Mouse (Mus musculus): ENCODE results near the gene Rilp. TPM values are rescaled to one million over a fixed set of nuclear protein-coding genes. Genes with fewer than 3 reads are reported as not detected.
"Not testable (repeated sequence)": the region's sequence is repeated elsewhere in the genome, so short reads cannot be mapped to it uniquely, and the experiment has no call there.

Rilp gene
- polyA plus RNA-seq, 1 experiment from 2014 or later: 0.73 TPM

GRCm38 (mm10) chr11:75549658-75550111, 39.8 kb downstream of the Rilp start:
- Histone ChIP-seq H3K27me3 (no peaks in the 10 kb centered on the region), H3K36me3 (no peaks in the 10 kb centered on the region), H3K4me2 (replicated peaks) (no peak overlapping the region), H3K4me1 (peaks cover 39% of the 10 kb centered on the region), H3K27ac (replicated peaks) (no peak overlapping the region), H3K9ac (no peak overlapping the region), H3K4me3 (replicated peaks) (no peak overlapping the region), H3K9me3 (replicated peaks) (no peaks in the 10 kb centered on the region)
- 36% methylated on average over 5 of the region's 5 CpGs for WGBS
- no peak for ATAC-seq (ENCODE audit: insufficient number of reproducible peaks, low FRiP score, low TSS enrichment, low read depth)

GRCm38 (mm10) chr11:75550200-75550946, 40.5 kb downstream of the Rilp start:
- H3K4me1 ChIP-seq: peaks cover 39% of the 10 kb centered on the region
- H3K9ac ChIP-seq: no peak overlapping the region
- H3K4me3 ChIP-seq (replicated peaks): no peak overlapping the region
- 57% methylated on average over 12 of the region's 12 CpGs for WGBS
- no peak for ATAC-seq (ENCODE audit: insufficient number of reproducible peaks, low FRiP score, low TSS enrichment, low read depth)
- H3K36me3 ChIP-seq: no peaks in the 10 kb centered on the region
- no peaks in the 10 kb centered on the region for H3K27me3 ChIP-seq
- no peak overlapping the region for H3K4me2 ChIP-seq (replicated peaks)
- no peaks in the 10 kb centered on the region for H3K9me3 ChIP-seq (replicated peaks)
- H3K27ac ChIP-seq (replicated peaks): peak overlapping the region; percentile 45

GRCm38 (mm10) chr11:75551321-75551720, 41.4 kb downstream of the Rilp start:
- Histone ChIP-seq H3K9ac (no peak overlapping the region), H3K36me3 (no peaks in the 10 kb centered on the region), H3K27ac (replicated peaks) (peak overlapping the region; percentile 80; the same call in 1 of the 2 replicates), H3K27me3 (no peaks in the 10 kb centered on the region), H3K4me2 (replicated peaks) (no peak overlapping the region), H3K4me3 (replicated peaks) (no peak overlapping the region), H3K4me1 (peaks cover 39% of the 10 kb centered on the region), H3K9me3 (replicated peaks) (no peaks in the 10 kb centered on the region)
- ATAC-seq (ENCODE audit: insufficient number of reproducible peaks, low FRiP score, low TSS enrichment, low read depth): no peak
- WGBS: 83% methylated on average over 5 of the region's 5 CpGs

- Histone ChIP-seq H3K27ac (replicated peaks) (peak overlapping the region; percentile 80), H3K4me2 (replicated peaks) (peak overlapping the region; percentile 17; the same call in 1 of the 2 replicates), H3K4me3 (replicated peaks) (no peak overlapping the region), H3K36me3 (no peaks in the 10 kb centered on the region), H3K9ac (no peak overlapping the region), H3K4me1 (peaks cover 39% of the 10 kb centered on the region), H3K9me3 (replicated peaks) (no peaks in the 10 kb centered on the region), H3K27me3 (no peaks in the 10 kb centered on the region)
- 36% methylated on average over 9 of the region's 9 CpGs for WGBS
- ATAC-seq (ENCODE audit: insufficient number of reproducible peaks, low FRiP score, low TSS enrichment, low read depth): peak; percentile 64; the same call in 1 of the 2 replicates
Measured at GRCm38 (mm10) chr11:75551961-75552441, 42.1 kb downstream of the Rilp start.

GRCm38 (mm10) chr11:75552906-75553482, 43.1 kb downstream of the Rilp start:
- no peaks in the 10 kb centered on the region for H3K9me3 ChIP-seq (replicated peaks)
- H3K9ac ChIP-seq: no peak overlapping the region
- H3K36me3 ChIP-seq: no peaks in the 10 kb centered on the region; the same call in 1 of the 2 replicates
- peaks cover 39% of the 10 kb centered on the region for H3K4me1 ChIP-seq
- ATAC-seq (ENCODE audit: insufficient number of reproducible peaks, low FRiP score, low TSS enrichment, low read depth): no peak
- peak overlapping the region; percentile 80 for H3K27ac ChIP-seq (replicated peaks)
- no peak overlapping the region for H3K4me3 ChIP-seq (replicated peaks)
- 28% methylated on average over 7 of the region's 7 CpGs for WGBS
- no peak overlapping the region for H3K4me2 ChIP-seq (replicated peaks)
- no peaks in the 10 kb centered on the region for H3K27me3 ChIP-seq

- not testable (repeated sequence) for H3K27me3 ChIP-seq; H3K9me3 ChIP-seq (replicated peaks)
- 92% methylated on average over 6 of the region's 6 CpGs for WGBS
Measured at GRCm38 (mm10) chr11:75556006-75556405, 46.1 kb downstream of the Rilp start.

GRCm38 (mm10) chr11:75557142-75557541, 47.2 kb downstream of the Rilp start:
- Histone ChIP-seq H3K27ac (replicated peaks) (no peak overlapping the region), H3K27me3 (no peaks in the 10 kb centered on the region), H3K9me3 (replicated peaks) (no peaks in the 10 kb centered on the region), H3K9ac (no peak overlapping the region), H3K4me2 (replicated peaks) (no peak overlapping the region), H3K36me3 (no peaks in the 10 kb centered on the region; the same call in 1 of the 2 replicates), H3K4me1 (peaks cover 16% of the 10 kb centered on the region), H3K4me3 (replicated peaks) (no peak overlapping the region)
- no peak for ATAC-seq (ENCODE audit: insufficient number of reproducible peaks, low FRiP score, low TSS enrichment, low read depth)
- 54% methylated on average over 6 of the region's 6 CpGs for WGBS

More at GRCm38 (mm10) chr11:75556006-75556405, 46.1 kb downstream of the Rilp start:
- not testable (repeated sequence) for ATAC-seq (ENCODE audit: insufficient number of reproducible peaks, low FRiP score, low TSS enrichment, low read depth); H3K36me3 ChIP-seq; H3K27ac ChIP-seq (replicated peaks); H3K9ac ChIP-seq; H3K4me3 ChIP-seq (replicated peaks); H3K4me2 ChIP-seq (replicated peaks)
- peaks cover 25% of the 10 kb centered on the region for H3K4me1 ChIP-seq

GRCm38 (mm10) chr11:75558101-75558500, 48.2 kb downstream of the Rilp start:
- no peak overlapping the region for H3K27ac ChIP-seq (replicated peaks)
- no peak for ATAC-seq (ENCODE audit: insufficient number of reproducible peaks, low FRiP score, low TSS enrichment, low read depth)
- no peaks in the 10 kb centered on the region for H3K9me3 ChIP-seq (replicated peaks)
- H3K4me1 ChIP-seq: peaks cover 6% of the 10 kb centered on the region; the same call in 1 of the 2 replicates
- H3K4me3 ChIP-seq (replicated peaks): no peak overlapping the region
- H3K4me2 ChIP-seq (replicated peaks): no peak overlapping the region
- H3K9ac ChIP-seq: no peak overlapping the region
- no peaks in the 10 kb centered on the region; the same call in 1 of the 2 replicates for H3K36me3 ChIP-seq
- H3K27me3 ChIP-seq: no peaks in the 10 kb centered on the region
- WGBS: 75% methylated on average over 1 of the region's 1 CpGs

- Histone ChIP-seq H3K27ac (replicated peaks) (no peak overlapping the region), H3K9ac (no peak overlapping the region), H3K36me3 (no peaks in the 10 kb centered on the region; the same call in 1 of the 2 replicates), H3K9me3 (replicated peaks) (no peaks in the 10 kb centered on the region), H3K4me2 (replicated peaks) (no peak overlapping the region), H3K4me3 (replicated peaks) (no peak overlapping the region), H3K27me3 (no peaks in the 10 kb centered on the region), H3K4me1 (0 out of 2 replicates have a peak, but pooled peaks cover 6% of the 10 kb centered on the region)
- ATAC-seq (ENCODE audit: insufficient number of reproducible peaks, low FRiP score, low TSS enrichment, low read depth): no peak
- 78% methylated on average over 8 of the region's 8 CpGs for WGBS
Measured at GRCm38 (mm10) chr11:75559870-75560504, 50.1 kb downstream of the Rilp start.

- no peak for ATAC-seq (ENCODE audit: insufficient number of reproducible peaks, low FRiP score, low TSS enrichment, low read depth)
- Histone ChIP-seq H3K9ac (no peak overlapping the region), H3K9me3 (replicated peaks) (no peaks in the 10 kb centered on the region), H3K27me3 (no peaks in the 10 kb centered on the region), H3K27ac (replicated peaks) (no peak overlapping the region), H3K36me3 (no peaks in the 10 kb centered on the region; the same call in 1 of the 2 replicates), H3K4me1 (0 out of 2 replicates have a peak, but pooled peaks cover 6% of the 10 kb centered on the region), H3K4me2 (replicated peaks) (no peak overlapping the region), H3K4me3 (replicated peaks) (no peak overlapping the region)
- WGBS: 68% methylated on average over 14 of the region's 14 CpGs
Measured at GRCm38 (mm10) chr11:75560530-75561409, 50.9 kb downstream of the Rilp start.

All from embryonic facial prominence, embryonic 15.5 days (tissue).